Mouse (Mus musculus): ENCODE data around the gene Ldah.

Ldah gene

GRCm38 (mm10) chr12:8320084-8320713 is 112.3 kb downstream of the Ldah start:
- peak; percentile 71 for DNase-seq

- DNase-seq, result no peak
These were observed 113.6 kb downstream of the Ldah start for GRCm38 (mm10) chr12:8321506-8321905.

- DNase-seq, result no peak
These were observed 116.2 kb downstream of the Ldah start for GRCm38 (mm10) chr12:8324086-8324485.

GRCm38 (mm10) chr12:8325245-8325942 is 117.5 kb downstream of the Ldah start:
- no peak for DNase-seq

GRCm38 (mm10) chr12:8325943-8326522 is 118.1 kb downstream of the Ldah start:
- DNase-seq, result no peak

- DNase-seq, result peak; percentile 85
These were observed 119.1 kb downstream of the Ldah start for GRCm38 (mm10) chr12:8326825-8327674.

GRCm38 (mm10) chr12:8327675-8328053 is 119.8 kb downstream of the Ldah start:
- DNase-seq, result no peak

- DNase-seq, result no peak
These were observed 121.3 kb downstream of the Ldah start for GRCm38 (mm10) chr12:8329236-8329635.

- no peak for DNase-seq
These were observed 123.7 kb downstream of the Ldah start for GRCm38 (mm10) chr12:8331489-8332173.

GRCm38 (mm10) chr12:8332174-8332542 is 124.3 kb downstream of the Ldah start:
- DNase-seq, result no peak

- DNase-seq, result no peak
These were observed 125.7 kb downstream of the Ldah start for GRCm38 (mm10) chr12:8333617-8334016.

- peak; percentile 60 for DNase-seq
These were observed 126.4 kb downstream of the Ldah start for GRCm38 (mm10) chr12:8334261-8334660.
